Mouse (Mus musculus): ENCODE data around the gene Zfp871.
"Not testable (repeated sequence)": the region's sequence is repeated elsewhere in the genome, so short reads cannot be mapped to it uniquely, and the experiment has no call there.

Zfp871 gene

DNA sequence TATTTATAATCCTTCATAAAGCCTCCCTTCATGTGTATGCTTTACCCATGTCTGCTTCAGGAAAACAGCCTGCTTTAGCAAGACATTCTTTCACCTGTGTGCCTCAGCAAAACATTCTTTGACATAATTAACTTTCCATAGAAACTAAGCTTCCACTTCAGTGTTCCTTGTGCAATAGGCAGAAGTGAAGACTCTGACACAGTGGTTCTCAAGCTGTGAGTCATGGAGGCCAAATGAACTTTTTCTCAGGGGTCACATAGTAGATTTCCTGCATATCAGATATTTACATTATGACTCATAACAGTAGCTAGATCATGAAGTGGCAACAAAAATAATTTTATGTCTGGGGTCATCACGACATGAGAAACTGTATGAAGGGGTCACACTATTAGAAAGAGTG is 49.7 kb downstream of the Zfp871 start:
- no peak for DNase-seq (ENCODE audit: low read depth, low spot score)

DNA sequence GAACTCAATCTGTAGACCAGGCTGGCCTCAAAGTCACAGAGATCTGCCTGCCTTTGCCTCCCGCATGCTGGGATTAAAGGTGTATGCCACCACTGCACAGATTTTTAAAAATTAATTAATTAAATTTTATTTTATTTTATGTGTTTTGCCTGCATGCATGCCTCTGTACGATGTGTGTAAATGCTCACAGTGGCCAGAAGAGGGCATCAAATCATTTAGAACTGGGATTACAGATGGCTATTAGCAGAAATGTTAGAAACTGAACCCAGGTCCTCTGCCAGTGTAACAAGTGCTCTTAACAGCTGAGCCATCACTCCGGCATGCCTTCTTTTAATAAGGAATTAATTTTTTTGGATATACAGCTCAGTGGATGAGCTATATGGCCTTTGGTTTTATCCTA is 59.1 kb downstream of the Zfp871 start:
- DNase-seq (ENCODE audit: low read depth, low spot score), result no peak

DNA sequence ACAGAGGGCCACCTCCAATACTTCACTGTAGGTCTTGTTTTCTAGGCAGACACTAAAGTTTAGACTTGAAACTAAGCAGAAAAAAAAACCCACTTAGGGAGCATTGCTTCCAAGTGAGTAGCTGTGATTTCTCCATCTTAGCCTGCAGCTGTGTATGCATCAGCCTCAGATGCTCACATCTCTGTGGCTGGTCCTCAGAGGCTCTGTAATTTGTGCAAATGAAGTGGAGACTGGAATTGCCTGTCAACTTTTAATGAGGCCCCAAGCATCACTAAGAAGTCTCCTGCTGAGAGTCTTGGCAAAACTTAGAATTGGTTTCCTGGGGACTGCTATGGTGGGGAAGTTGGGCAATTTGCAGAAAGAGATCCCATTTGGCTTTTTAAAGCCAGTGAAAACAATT is 61.7 kb downstream of the Zfp871 start:
- not testable (repeated sequence) for DNase-seq (ENCODE audit: low read depth, low spot score)

DNA sequence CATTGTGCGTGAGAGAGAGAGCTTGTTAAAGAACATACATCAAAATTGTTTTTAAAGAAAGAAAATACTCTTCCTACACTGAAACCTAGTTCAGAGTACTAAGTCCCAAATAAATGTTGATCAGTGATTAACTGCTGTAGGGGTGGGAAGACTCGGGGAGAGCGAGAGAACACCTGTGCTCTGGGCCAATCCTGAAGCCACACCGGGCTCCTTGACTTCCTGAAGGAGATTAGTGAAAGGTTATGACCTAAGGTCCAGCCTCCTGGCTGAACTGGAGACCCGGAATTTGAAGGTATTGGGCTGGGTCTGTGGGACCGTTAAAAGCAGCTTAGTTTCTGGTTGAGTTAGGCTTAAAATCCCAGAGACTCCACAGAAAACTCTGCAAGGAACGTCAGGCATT is 65.3 kb downstream of the Zfp871 start:
- no peak for DNase-seq (ENCODE audit: low read depth, low spot score)

DNA sequence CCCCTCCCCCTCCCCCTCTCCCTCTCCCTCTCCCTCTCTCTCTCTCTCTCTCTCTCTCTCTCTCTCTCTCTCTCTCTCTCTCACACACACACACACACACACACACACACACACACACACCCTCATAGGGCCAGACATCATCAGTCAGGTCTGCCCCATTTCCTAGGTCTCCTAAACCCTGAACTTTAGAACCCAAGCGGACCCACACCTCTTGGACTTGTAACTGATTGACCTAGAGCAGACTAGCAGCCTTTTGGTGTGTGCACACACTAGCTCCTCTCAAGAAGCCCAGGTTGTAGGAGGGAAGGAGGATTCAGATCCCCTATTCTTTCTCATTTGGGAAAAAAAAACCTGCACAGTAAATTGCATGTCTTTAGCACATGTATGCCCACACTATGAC is 65.9 kb downstream of the Zfp871 start:
- not testable (repeated sequence) for DNase-seq (ENCODE audit: low read depth, low spot score)

All from forelimb bud, embryonic 11.5 days (tissue).